Mouse (Mus musculus) heart, adult 2 months (tissue): ENCODE measurements at regions not wholly inside any gene's neighbourhood (a gene's known extent, or its start where the extent isn't known, plus 50 kb on each side); places are given as distances from the start of the nearest gene placed in this dataset.
A peak's percentile ranks its signal among the peaks of the same experiment; 100 is the strongest.

ENCODE experiments used
- DNase-seq, 2 experiments: peaks; one replicate each; pipeline ENCODE4 v3.0.0; 2021
- H3K27ac ChIP-seq: fragments of 200-600 bp; 2 replicates; pipeline ENCODE4 v1.8.1; 2022
- H3K27me3 ChIP-seq: fragments of 200-500 bp; 2 replicates; pipeline ENCODE4 v1.6.1; 2012; ENCODE audit warnings: mild to moderate bottlenecking, low read length, inconsistent platforms, mixed read lengths; ENCODE audit not compliant: control insufficient read depth, insufficient read depth
- H3K36me3 ChIP-seq: fragments of 200-500 bp; 2 replicates; pipeline ENCODE4 v1.6.1; 2012; ENCODE audit warnings: low read length, inconsistent platforms; ENCODE audit not compliant: control insufficient read depth, insufficient read depth
- H3K4me1 ChIP-seq: fragments of 200-500 bp; 2 replicates; pipeline ENCODE4 v1.6.1; 2011; ENCODE audit warnings: low read length; ENCODE audit not compliant: control insufficient read depth, insufficient read depth
- H3K4me3 ChIP-seq: fragments of 200-600 bp; 2 replicates; pipeline ENCODE4 v1.8.1; 2022
- H3K79me2 ChIP-seq: fragments of 200-500 bp; replicated peaks from 2 replicates; pipeline ENCODE4 v1.6.1; 2012; ENCODE audit warnings: mild to moderate bottlenecking, inconsistent platforms, low read length, moderate library complexity, mixed read lengths; ENCODE audit not compliant: control insufficient read depth, insufficient read depth
- H3K9ac ChIP-seq: fragments of 200-500 bp; 2 replicates; pipeline ENCODE4 v1.6.1; 2012; ENCODE audit warnings: low read depth, mild to moderate bottlenecking, control low read depth, inconsistent platforms, low read length, mixed read lengths
- CTCF ChIP-seq: fragments of 200-600 bp; IDR thresholded peaks from 2 replicates; pipeline ENCODE4 v1.8.1; 2022; ENCODE audit warnings: antibody characterized with exemption, mild to moderate bottlenecking, moderate library complexity
- EP300 ChIP-seq: fragments of 200-500 bp; IDR thresholded peaks from 2 replicates; pipeline ENCODE4 v1.6.1; 2011; ENCODE audit warnings: low read depth, low read length, control low read depth; ENCODE audit not compliant: insufficient read depth
- POLR2A ChIP-seq: fragments of 200-500 bp; IDR thresholded peaks from 2 replicates; pipeline ENCODE4 v1.6.1; 2011; ENCODE audit warnings: mild to moderate bottlenecking, low read depth, low read length, control low read depth; ENCODE audit not compliant: insufficient read depth
- WGBS: fragments of 180-500 bp; shearing (Covaris S2); methylation state at CpG from one replicate; pipeline ENCODE4 v1.1.7; 2018; 5-methylcytosine and 5-hydroxymethylcytosine counted together
- intact Hi-C: fragments of 180-260 bp; cut with DNase I; formaldehyde crosslinking; loops from one replicate; pipeline ENCODE4 v1.15.1; 2025

DNA sequence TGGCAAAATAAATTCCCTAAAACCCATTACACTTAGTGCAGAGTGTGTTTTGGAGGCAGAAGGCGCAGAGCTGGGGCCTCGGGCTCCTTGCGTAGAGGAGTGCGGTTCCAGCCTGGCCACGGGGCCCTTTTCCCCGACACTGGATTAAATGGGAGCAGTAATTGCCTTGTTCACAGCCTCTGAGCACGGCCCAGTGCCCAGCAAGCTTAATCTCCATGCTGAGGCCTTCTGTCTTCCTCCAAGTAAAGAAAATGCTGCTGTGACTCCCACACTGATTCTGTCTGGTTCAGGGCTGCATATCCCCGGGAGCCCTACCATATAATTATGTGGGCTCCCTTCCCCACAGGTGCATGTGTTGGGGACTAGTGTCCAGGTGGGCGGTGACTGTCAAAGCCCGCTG, 107.5 kb downstream of the Kif26a start:
- H3K79me2 ChIP-seq = no peaks in the 10 kb centered on the region
- no peak overlapping the region for H3K27ac ChIP-seq
- 86% methylated on average over 10 of the region's 10 CpGs for WGBS
- H3K36me3 ChIP-seq = no peaks in the 10 kb centered on the region
- H3K27me3 ChIP-seq = no peaks in the 10 kb centered on the region; the same call in 1 of the 2 replicates
- H3K9ac ChIP-seq = no peak overlapping the region
- no peak overlapping the region for H3K4me3 ChIP-seq
- no peak for DNase-seq
- TF ChIP-seq POLR2A = no peak
- no peak for TF ChIP-seq EP300
- TF ChIP-seq CTCF = no peak
- intact Hi-C loops = no loop called here
- H3K4me1 ChIP-seq = no peaks in the 10 kb centered on the region

DNA sequence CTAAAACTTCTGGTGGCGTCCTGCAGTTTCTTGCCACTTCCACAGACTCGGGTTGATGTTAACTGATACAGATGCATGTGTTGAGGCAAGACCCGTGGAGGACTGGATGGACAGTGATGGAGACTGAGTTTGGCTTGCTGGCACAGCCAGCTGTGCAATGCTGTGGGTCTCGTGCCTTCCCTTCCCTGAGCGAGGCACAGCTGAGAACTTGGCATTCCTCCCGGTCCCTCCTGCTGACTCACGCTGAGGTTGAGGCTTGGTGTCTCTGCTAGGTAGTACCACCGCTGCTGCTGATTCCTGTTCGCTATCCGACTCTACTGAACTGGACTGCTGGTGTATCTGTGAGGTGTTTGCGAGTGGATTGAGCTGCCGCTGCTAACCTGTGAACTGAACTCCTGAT, 109.2 kb downstream of the Kif26a start:
- Histone ChIP-seq H3K9ac (no peak overlapping the region), H3K79me2 (no peaks in the 10 kb centered on the region), H3K4me3 (no peak overlapping the region), H3K27ac (no peak overlapping the region), H3K36me3 (no peaks in the 10 kb centered on the region), H3K27me3 (no peaks in the 10 kb centered on the region; the same call in 1 of the 2 replicates), H3K4me1 (no peaks in the 10 kb centered on the region)
- DNase-seq = peak in 1 of 2 experiments; percentile 29
- intact Hi-C loops = no loop called here
- no peak for TF ChIP-seq POLR2A
- TF ChIP-seq EP300 = no peak
- TF ChIP-seq CTCF = no peak
- WGBS = 64% methylated on average over 12 of the region's 12 CpGs

DNA sequence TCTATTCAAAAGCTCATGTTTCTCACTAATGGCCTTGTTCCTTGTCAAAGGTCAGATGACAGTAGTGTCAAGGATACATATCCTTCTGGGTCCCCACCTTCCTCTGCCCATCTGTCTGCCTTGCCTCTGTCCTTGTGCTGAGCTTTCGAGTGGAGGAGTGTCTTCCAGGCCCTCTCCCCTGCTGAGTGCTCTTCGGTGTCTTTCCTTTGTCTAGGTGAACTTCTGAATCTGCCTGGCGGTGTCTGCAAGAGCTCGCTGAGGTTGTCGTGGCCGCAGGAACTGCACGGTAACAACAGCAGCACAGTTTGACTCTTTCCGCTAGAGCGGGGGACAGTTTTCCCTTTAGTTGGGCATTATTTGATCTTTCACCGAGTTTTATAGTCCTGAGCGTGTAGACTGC, 111.7 kb downstream of the Kif26a start:
- Histone ChIP-seq H3K4me3 (no peak overlapping the region), H3K9ac (no peak overlapping the region), H3K79me2 (no peaks in the 10 kb centered on the region), H3K27ac (no peak overlapping the region), H3K36me3 (no peaks in the 10 kb centered on the region), H3K27me3 (no peaks in the 10 kb centered on the region; the same call in 1 of the 2 replicates), H3K4me1 (no peaks in the 10 kb centered on the region)
- DNase-seq = no peak
- intact Hi-C loops = no loop called here
- WGBS = 73% methylated on average over 11 of the region's 11 CpGs
- no peak for TF ChIP-seq POLR2A
- no peak for TF ChIP-seq EP300
- TF ChIP-seq CTCF = no peak

DNA sequence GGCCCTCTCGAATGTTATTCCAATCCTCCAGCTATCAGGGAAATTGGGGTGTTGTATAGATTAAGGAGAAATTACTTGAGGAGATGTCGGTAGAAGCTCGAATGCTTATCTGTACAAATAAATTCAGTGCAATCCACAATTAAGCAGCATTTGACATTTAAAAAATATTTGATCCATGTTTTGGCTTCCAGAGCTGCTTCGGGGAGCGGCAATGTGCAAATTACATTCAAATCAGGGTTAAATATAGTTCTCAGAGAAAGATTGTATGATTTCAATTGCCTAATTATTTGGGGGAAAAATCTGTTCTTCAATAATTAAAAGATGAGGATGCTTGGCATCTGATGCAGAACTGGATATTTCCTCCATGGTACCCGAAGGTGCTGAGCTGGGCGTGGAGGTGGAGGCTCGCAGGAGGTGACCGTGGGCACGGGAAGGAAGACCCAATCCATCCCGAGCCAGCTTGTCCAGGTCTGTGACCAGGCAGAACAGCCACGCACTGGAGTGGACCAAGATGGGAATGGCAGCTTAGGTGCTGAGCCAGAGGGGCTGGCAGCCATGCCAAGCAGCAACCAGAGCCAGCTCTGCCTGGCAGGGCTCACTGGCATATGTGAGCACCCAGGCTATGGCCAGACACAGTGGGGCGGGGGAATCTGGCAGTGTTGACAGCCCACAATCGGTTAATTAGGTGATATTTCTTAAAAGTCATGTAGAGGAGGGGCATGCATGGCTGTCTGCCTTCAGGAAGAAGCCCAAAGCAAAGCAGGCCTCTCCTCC, 117.5 kb downstream of the Kif26a start:
- Histone ChIP-seq H3K36me3 (no peaks in the 10 kb centered on the region), H3K27ac (no peak overlapping the region), H3K79me2 (no peaks in the 10 kb centered on the region), H3K9ac (no peak overlapping the region), H3K4me1 (no peaks in the 10 kb centered on the region), H3K27me3 (no peaks in the 10 kb centered on the region), H3K4me3 (no peak overlapping the region)
- DNase-seq = peak; percentile 44 to 57
- 75% methylated on average over 14 of the region's 14 CpGs for WGBS
- no peak for TF ChIP-seq EP300
- no peak for TF ChIP-seq POLR2A
- no peak for TF ChIP-seq CTCF
- intact Hi-C loops = no loop called here

DNA sequence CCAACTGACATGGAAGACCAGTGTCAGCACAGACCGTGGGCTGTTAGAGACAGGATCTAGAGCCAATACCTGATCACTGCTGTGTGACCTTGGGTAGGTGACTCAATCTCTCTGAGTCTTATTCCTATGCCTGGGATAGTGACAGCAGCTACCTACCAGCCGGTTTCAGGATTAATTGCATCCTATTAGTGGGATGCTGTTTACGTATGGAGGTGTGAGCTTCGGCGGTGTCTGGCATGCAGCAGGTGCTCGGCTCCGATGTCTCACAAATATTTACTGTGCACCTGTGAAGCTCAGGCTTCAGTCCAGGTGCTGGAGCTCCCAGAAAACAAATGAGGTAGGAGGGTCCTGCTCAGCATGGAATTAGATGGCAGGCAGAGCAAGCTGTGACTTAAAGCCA, 118.2 kb downstream of the Kif26a start:
- no peaks in the 10 kb centered on the region for H3K27me3 ChIP-seq
- H3K27ac ChIP-seq = no peak overlapping the region
- H3K4me1 ChIP-seq = no peaks in the 10 kb centered on the region
- intact Hi-C loops = no loop called here
- TF ChIP-seq EP300 (no peak), POLR2A (no peak), CTCF (no peak)
- no peaks in the 10 kb centered on the region for H3K36me3 ChIP-seq
- no peak overlapping the region for H3K9ac ChIP-seq
- H3K79me2 ChIP-seq = no peaks in the 10 kb centered on the region
- no peak overlapping the region for H3K4me3 ChIP-seq
- no peak for DNase-seq
- WGBS = 89% methylated on average over 7 of the region's 7 CpGs

DNA sequence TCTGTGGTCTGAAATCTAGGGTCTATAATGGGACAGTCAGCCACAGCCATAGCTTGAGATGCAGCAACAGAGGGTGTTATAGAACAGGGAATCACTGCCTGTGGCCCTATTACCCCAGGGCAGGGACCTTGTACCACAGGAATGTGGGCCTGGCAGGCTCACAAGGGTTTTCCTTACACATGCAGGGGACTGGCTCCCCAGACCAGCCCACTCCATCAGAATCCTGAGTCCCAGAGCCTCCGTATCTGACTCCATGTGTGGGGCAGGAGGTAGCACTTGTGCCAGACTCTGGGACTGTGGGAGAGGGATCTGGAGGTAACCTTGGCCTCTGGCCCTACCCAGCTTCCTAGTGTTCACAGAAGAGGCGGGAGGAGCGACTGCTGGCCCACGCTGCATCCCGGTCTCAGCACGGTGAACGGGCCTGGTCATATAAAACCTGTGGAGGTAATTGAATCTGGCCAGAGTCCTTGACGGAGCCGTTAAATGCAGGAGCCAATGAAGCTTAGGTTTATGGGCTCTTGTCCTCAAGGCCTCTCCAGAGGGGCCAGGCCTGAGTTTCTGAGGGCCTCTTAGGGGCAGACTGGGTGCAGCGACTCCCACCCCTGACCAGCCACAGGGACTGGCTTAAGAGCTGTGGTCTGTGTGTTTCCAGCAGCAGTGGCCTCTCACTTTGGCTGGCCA, 119.4 kb downstream of the Kif26a start:
- no peak overlapping the region for H3K9ac ChIP-seq
- 77% methylated on average over 10 of the region's 10 CpGs for WGBS

More for the DNA sequence above, 119.4 kb downstream of the Kif26a start:
- Histone ChIP-seq H3K27me3 (no peaks in the 10 kb centered on the region), H3K4me1 (no peaks in the 10 kb centered on the region), H3K36me3 (no peaks in the 10 kb centered on the region), H3K4me3 (no peak overlapping the region), H3K79me2 (no peaks in the 10 kb centered on the region), H3K27ac (no peak overlapping the region)
- intact Hi-C loops = no loop called here
- no peak for DNase-seq
- TF ChIP-seq CTCF (no peak), POLR2A (no peak), EP300 (no peak)
